Mouse (Mus musculus): ENCODE results near the gene Gm21962. TPM values are rescaled to one million over a fixed set of nuclear protein-coding genes. Genes with fewer than 3 reads are reported as not detected.

Gm21962 gene
- polyA plus RNA-seq, 1 experiment from 2014 or later, result not detected

Small RNAs within 50 kb of the gene (microRNA-seq; reads per million reads assigned to microRNA genes)
- gene Gm22468, result not detected

Other genes starting within 250 kb of the Gm21962 start
- gene Ddit4l, start 49.9 kb upstream of the Gm21962 start, polyA plus RNA-seq (2015; fragmentation: Nextera tagmentation; extraction: Ambion mirVana), result 17.7 and 20.7 TPM in 2 replicates
- gene H2afz, start 193.0 kb downstream of the Gm21962 start, polyA plus RNA-seq (2015; fragmentation: Nextera tagmentation; extraction: Ambion mirVana), result 1,003 and 1,122 TPM in 2 replicates
- 12.9 and 13.0 TPM in 2 replicates for gene Dnajb14, start 196.2 kb downstream of the Gm21962 start, polyA plus RNA-seq (2015; fragmentation: Nextera tagmentation; extraction: Ambion mirVana)
- gene Lamtor3, start 247.0 kb downstream of the Gm21962 start, polyA plus RNA-seq (2015; fragmentation: Nextera tagmentation; extraction: Ambion mirVana), result 115 and 118 TPM in 2 replicates

All from neural tube, embryonic 13.5 days (tissue).